Mouse (Mus musculus) liver, embryonic 12.5 days (tissue): Measurements from ENCODE around the gene Edc4. TPM values are rescaled to one million over a fixed set of nuclear protein-coding genes. Genes with fewer than 3 reads are reported as not detected.
A peak's percentile ranks its signal among the peaks of the same experiment; 100 is the strongest.

ENCODE experiments used
- ATAC-seq: fragments of 200-750 bp; cut with Nextera tagmentation; 2 replicates; pipeline ENCODE4 v1.8.0; 2017; ENCODE audit warnings: moderate number of reproducible peaks, mild to moderate bottlenecking, moderate library complexity
- H3K27ac ChIP-seq: fragments of 300-500 bp; sonication (generic); 2 replicates; pipeline ENCODE4 v1.5.1; 2016; ENCODE audit warnings: mild to moderate bottlenecking
- H3K27me3 ChIP-seq: fragments of 300-500 bp; sonication (generic); replicated peaks from 2 replicates; pipeline ENCODE4 v1.6.1; 2016; ENCODE audit warnings: mild to moderate bottlenecking, moderate library complexity
- H3K36me3 ChIP-seq: fragments of 300-500 bp; sonication (generic); 2 replicates; pipeline ENCODE4 v1.6.1; 2016; ENCODE audit warnings: mild to moderate bottlenecking, moderate library complexity
- H3K4me1 ChIP-seq: fragments of 300-500 bp; sonication (generic); 2 replicates; pipeline ENCODE4 v1.6.1; 2016
- H3K4me2 ChIP-seq: fragments of 300-500 bp; sonication (generic); 2 replicates; pipeline ENCODE4 v1.6.1; 2016; ENCODE audit warnings: mild to moderate bottlenecking, moderate library complexity
- H3K4me3 ChIP-seq: fragments of 300-500 bp; sonication (generic); 2 replicates; pipeline ENCODE4 v1.5.1; 2016; ENCODE audit warnings: mild to moderate bottlenecking, moderate library complexity
- H3K9ac ChIP-seq: fragments of 300-500 bp; sonication (generic); 2 replicates; pipeline ENCODE4 v1.6.1; 2016; ENCODE audit warnings: mild to moderate bottlenecking, moderate library complexity
- H3K9me3 ChIP-seq: fragments of 300-500 bp; sonication (generic); replicated peaks from 2 replicates; pipeline ENCODE4 v1.6.1; 2016; ENCODE audit warnings: mild to moderate bottlenecking, moderate library complexity
- WGBS: fragments of 180-500 bp; shearing (Covaris S2); methylation state at CpG from one replicate; pipeline ENCODE4 v1.1.7; 2016; ENCODE audit not compliant: insufficient replicate concordance; 5-methylcytosine and 5-hydroxymethylcytosine counted together
- polyA plus RNA-seq: library from polyadenylated mRNA; unstranded; fragments of >200 nt; fragmentation: Nextera tagmentation; extraction: Ambion mirVana; gene quantifications from 2 replicates; pipeline ENCODE4 v1.2.1, GENCODE M21; 2016

Edc4 gene
- polyA plus RNA-seq, 1 experiment from 2014 or later, result 30.1 TPM

DNA sequence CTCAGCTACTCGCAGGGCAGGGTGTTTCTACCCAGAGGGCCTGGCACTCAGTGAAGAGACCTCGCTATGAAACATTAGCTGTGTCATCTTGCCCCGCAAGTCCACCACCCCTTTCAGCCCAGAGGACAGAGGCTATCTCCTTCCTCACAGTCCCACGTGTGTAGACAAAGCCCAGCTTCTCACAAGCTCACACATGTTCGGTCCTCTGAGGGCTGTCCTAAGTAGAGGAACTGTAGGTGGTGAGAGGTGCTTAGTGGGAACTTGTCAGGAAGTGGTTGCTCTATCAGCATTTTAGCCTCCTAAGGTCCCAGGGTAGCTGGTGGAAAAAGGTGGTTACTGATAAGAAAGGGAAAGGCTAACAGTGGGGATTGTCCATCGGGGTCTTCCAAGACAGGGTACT lies 54.4 kb downstream of the Edc4 start:
- Histone ChIP-seq H3K27me3 (no peaks in the 10 kb centered on the region), H3K27ac (peak overlapping the region; percentile 84), H3K4me2 (peak overlapping the region; percentile 96)

GRCm38 (mm10) chr8:105935863-105936603 lies 55.4 kb downstream of the Edc4 start:
- 14% methylated on average over 7 of the region's 7 CpGs for WGBS
- peak overlapping the region; percentile 84 for H3K4me3 ChIP-seq
- H3K36me3 ChIP-seq, result peaks cover 37% of the 10 kb centered on the region
- H3K9me3 ChIP-seq, result no peaks in the 10 kb centered on the region
- H3K9ac ChIP-seq, result peak overlapping the region; percentile 82
- 0 out of 2 replicates have a peak, but pooled peaks have one; percentile 5 for ATAC-seq
- peak overlapping the region; percentile 84 for H3K27ac ChIP-seq
- H3K4me2 ChIP-seq, result peak overlapping the region; percentile 96
- peaks cover 41% of the 10 kb centered on the region for H3K4me1 ChIP-seq
- H3K27me3 ChIP-seq, result no peaks in the 10 kb centered on the region

More for the DNA sequence above, 54.4 kb downstream of the Edc4 start:
- ATAC-seq, result 0 out of 2 replicates have a peak, but pooled peaks have one; percentile 9
- Histone ChIP-seq H3K4me1 (peaks cover 45% of the 10 kb centered on the region), H3K9me3 (no peaks in the 10 kb centered on the region), H3K9ac (peak overlapping the region; percentile 82), H3K36me3 (peaks cover 35% of the 10 kb centered on the region), H3K4me3 (peak overlapping the region; percentile 19; the same call in 1 of the 2 replicates)
- WGBS, result 16% methylated on average over 6 of the region's 6 CpGs

- ATAC-seq, result peak; percentile 83
- H3K4me2 ChIP-seq, result peak overlapping the region; percentile 96
- H3K9me3 ChIP-seq, result no peaks in the 10 kb centered on the region
- H3K27ac ChIP-seq, result peak overlapping the region; percentile 84
- H3K4me3 ChIP-seq, result peak overlapping the region; percentile 84
- peak overlapping the region; percentile 82 for H3K9ac ChIP-seq
- peaks cover 40% of the 10 kb centered on the region for H3K4me1 ChIP-seq
- H3K27me3 ChIP-seq, result no peaks in the 10 kb centered on the region
- peaks cover 37% of the 10 kb centered on the region for H3K36me3 ChIP-seq
- WGBS, result under 1% methylated on average over 30 of the region's 30 CpGs
Measured at GRCm38 (mm10) chr8:105936866-105937475, 56.3 kb downstream of the Edc4 start.

- H3K4me3 ChIP-seq, result peak overlapping the region; percentile 84
- H3K27ac ChIP-seq, result peak overlapping the region; percentile 84
- WGBS, result under 1% methylated on average over 33 of the region's 33 CpGs
- ATAC-seq, result peak; percentile 16; the same call in 1 of the 2 replicates
- H3K36me3 ChIP-seq, result peaks cover 37% of the 10 kb centered on the region
- no peaks in the 10 kb centered on the region for H3K9me3 ChIP-seq
- no peaks in the 10 kb centered on the region for H3K27me3 ChIP-seq
- peaks cover 42% of the 10 kb centered on the region for H3K4me1 ChIP-seq
- peak overlapping the region; percentile 96 for H3K4me2 ChIP-seq
- peak overlapping the region; percentile 82 for H3K9ac ChIP-seq
Measured at GRCm38 (mm10) chr8:105937496-105938305, 57.0 kb downstream of the Edc4 start.

DNA sequence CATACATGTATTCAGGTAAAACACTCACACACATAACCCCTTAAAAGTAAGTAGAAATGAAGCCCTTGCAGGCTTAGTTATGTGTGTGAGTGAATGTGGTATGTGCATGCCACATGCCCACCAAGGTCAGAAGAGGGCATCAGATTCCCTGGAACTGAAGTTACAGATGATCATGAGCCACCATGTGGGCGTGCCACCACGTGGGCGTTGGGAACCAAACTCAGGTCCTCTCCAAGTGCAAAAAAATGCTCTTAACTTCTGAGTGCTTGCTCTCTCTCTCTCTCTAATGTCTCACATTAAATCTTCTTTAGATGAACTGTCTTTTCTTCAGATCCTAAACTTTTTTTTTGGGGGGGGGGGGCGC lies 57.6 kb downstream of the Edc4 start, which contains the start of gene Psmb10:
TSS of gene Psmb10 (minus strand) at position 139 of the 364 bp plus-strand sequence.
- Histone ChIP-seq H3K27ac (peak within 1 kb of the TSS; percentile 84), H3K9me3 (no peaks in the 10 kb centered on the region), H3K4me2 (peak within 1 kb of the TSS; percentile 96), H3K36me3 (peaks cover 43% of the 10 kb centered on the region), H3K27me3 (no peaks in the 10 kb centered on the region), H3K4me3 (peak within 1 kb of the TSS; percentile 84), H3K4me1 (peaks cover 48% of the 10 kb centered on the region), H3K9ac (peak within 1 kb of the TSS; percentile 82)
- no peak for ATAC-seq
- 11% methylated on average over 4 of the region's 4 CpGs for WGBS

DNA sequence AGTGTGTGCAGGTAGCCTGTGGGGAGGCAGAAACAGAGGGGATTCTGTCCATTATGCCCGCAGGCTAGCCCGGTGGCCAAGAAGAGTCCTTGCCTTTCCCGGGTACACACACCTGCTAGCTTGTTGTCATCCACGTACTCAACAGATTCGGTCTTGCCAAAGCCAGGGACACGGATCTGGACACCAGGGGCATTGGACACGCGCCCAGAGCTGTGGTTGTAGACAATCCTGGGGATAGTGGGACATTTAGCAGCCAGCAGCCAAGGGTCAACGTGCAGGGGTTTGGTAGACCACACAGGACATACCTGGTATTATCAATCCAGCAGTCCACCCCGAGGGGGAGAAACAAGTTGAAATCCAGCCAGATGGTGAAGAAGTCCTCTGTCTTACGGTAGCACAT lies 61.3 kb downstream of the Edc4 start:
- Histone ChIP-seq H3K4me3 (peak overlapping the region; percentile 30), H3K27me3 (no peaks in the 10 kb centered on the region), H3K9ac (peak overlapping the region; percentile 4; the same call in 1 of the 2 replicates), H3K36me3 (peaks cover 74% of the 10 kb centered on the region), H3K4me1 (peaks cover 35% of the 10 kb centered on the region), H3K4me2 (peak overlapping the region; percentile 33), H3K9me3 (no peaks in the 10 kb centered on the region), H3K27ac (peak overlapping the region; percentile 42; the same call in 1 of the 2 replicates)
- WGBS, result 73% methylated on average over 11 of the region's 11 CpGs
- ATAC-seq, result no peak

DNA sequence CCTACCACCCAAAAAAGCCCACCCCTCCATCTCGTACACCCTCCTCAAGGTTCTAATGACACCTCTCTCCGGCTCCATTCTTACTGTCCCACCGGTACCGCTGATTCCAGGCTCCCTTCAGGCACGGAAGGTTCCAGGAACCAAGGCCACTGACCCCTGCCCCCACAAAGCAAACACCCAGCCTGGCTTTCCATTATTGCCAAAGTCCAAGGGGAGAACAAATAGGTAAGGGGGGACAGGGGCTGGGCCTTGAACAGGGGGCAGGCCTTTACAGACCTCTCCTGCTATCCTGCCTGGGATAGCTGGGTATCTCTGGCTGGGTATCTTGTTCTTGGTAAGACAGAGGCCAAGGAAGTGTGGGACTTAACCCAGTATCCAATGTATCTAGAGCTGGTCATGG lies 61.9 kb downstream of the Edc4 start:
- peak overlapping the region; percentile 4; the same call in 1 of the 2 replicates for H3K9ac ChIP-seq
- WGBS, result 89% methylated on average over 5 of the region's 5 CpGs
- H3K4me2 ChIP-seq, result peak overlapping the region; percentile 26

DNA sequence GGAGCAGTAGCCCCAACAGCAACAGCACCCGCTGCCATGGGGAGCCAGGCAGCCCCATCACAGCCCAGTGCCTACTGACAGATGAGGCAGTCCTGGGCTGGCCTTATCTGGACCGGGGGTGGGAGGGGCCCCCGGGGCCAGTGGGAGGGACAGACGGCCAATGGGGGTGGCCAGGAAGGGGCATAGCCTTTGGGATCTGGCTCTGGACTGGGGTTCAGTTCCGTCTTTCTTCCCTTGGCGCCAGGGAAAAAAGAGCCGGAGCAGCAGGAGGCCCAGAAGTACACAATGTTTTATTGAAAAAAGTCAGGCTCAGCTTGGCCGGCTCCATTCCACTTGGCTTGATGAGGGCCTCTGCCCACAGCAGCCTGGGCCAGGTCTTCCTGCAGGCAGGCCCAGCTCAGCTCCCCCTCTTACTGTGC lies 62.6 kb downstream of the Edc4 start, which contains the start of gene Lcat:
TSS of gene Lcat (minus strand) at position 62 of the 419 bp plus-strand sequence.
- Histone ChIP-seq H3K27ac (peak within 1 kb of the TSS; percentile 42; the same call in 1 of the 2 replicates), H3K4me1 (peaks cover 29% of the 10 kb centered on the region), H3K9ac (peak within 1 kb of the TSS; percentile 4; the same call in 1 of the 2 replicates), H3K27me3 (no peaks in the 10 kb centered on the region), H3K36me3 (peaks cover 87% of the 10 kb centered on the region), H3K4me3 (peak within 1 kb of the TSS; percentile 30), H3K9me3 (no peaks in the 10 kb centered on the region), H3K4me2 (peak within 1 kb of the TSS; percentile 33)
- 57% methylated on average over 7 of the region's 8 CpGs for WGBS
- peak; percentile 64 for ATAC-seq

More for the DNA sequence above, 61.9 kb downstream of the Edc4 start:
- H3K4me3 ChIP-seq, result peak overlapping the region; percentile 30
- H3K4me1 ChIP-seq, result peaks cover 35% of the 10 kb centered on the region
- ATAC-seq, result peak; percentile 36
- peak overlapping the region; percentile 42; the same call in 1 of the 2 replicates for H3K27ac ChIP-seq
- H3K9me3 ChIP-seq, result no peaks in the 10 kb centered on the region
- H3K36me3 ChIP-seq, result peaks cover 80% of the 10 kb centered on the region
- no peaks in the 10 kb centered on the region for H3K27me3 ChIP-seq

Other genes with a start within 250 kb of the Edc4 start
- gene Ctcf, start 244.3 kb upstream of the Edc4 start, polyA plus RNA-seq, result 89.0 and 93.5 TPM in 2 replicates
- 0.22 TPM in 1 of 2 replicates, not detected in the other for gene Agrp, start 243.5 kb upstream of the Edc4 start, polyA plus RNA-seq
- gene Carmil2, start 194.6 kb upstream of the Edc4 start, polyA plus RNA-seq, result 0.86 TPM in 2 replicates
- gene Acd, start 179.8 kb upstream of the Edc4 start, polyA plus RNA-seq, result 32.3 and 34.1 TPM in 2 replicates
- gene Pard6a, start 179.7 kb upstream of the Edc4 start, polyA plus RNA-seq, result 9.2 and 10.8 TPM in 2 replicates
- gene 4933405L10Rik, start 173.2 kb upstream of the Edc4 start, polyA plus RNA-seq, result 0.23 TPM in 1 of 2 replicates, not detected in the other
- gene Enkd1, start 172.7 kb upstream of the Edc4 start, polyA plus RNA-seq, result 11.2 and 12.4 TPM in 2 replicates
- 4.5 and 5.1 TPM in 2 replicates for gene Gfod2, start 122.2 kb upstream of the Edc4 start, polyA plus RNA-seq
- gene Ranbp10, start 53.5 kb upstream of the Edc4 start, polyA plus RNA-seq, result 37.7 and 37.8 TPM in 2 replicates
- 0.12 and 0.19 TPM in 2 replicates for gene Tsnaxip1, start 53.1 kb upstream of the Edc4 start, polyA plus RNA-seq
- 29.0 and 29.2 TPM in 2 replicates for gene Cenpt, start 27.6 kb upstream of the Edc4 start, polyA plus RNA-seq
- gene Thap11, start 25.7 kb upstream of the Edc4 start, polyA plus RNA-seq, result 53.0 and 53.2 TPM in 2 replicates
- gene Nutf2, start 20.3 kb upstream of the Edc4 start, polyA plus RNA-seq, result 180 and 183 TPM in 2 replicates
- gene Nrn1l, start 12.7 kb downstream of the Edc4 start, polyA plus RNA-seq, result 0.29 TPM in 1 of 2 replicates, not detected in the other
- 13.1 and 14.3 TPM in 2 replicates for gene Pskh1, start 19.6 kb downstream of the Edc4 start, polyA plus RNA-seq
- gene Ctrl, start 53.0 kb downstream of the Edc4 start, polyA plus RNA-seq, result 0.94 and 1.0 TPM in 2 replicates
- gene Psmb10, start 57.6 kb downstream of the Edc4 start, polyA plus RNA-seq, result 77.2 and 84.6 TPM in 2 replicates
- gene Lcat, start 62.5 kb downstream of the Edc4 start, polyA plus RNA-seq, result 26.3 and 29.2 TPM in 2 replicates
- 18.2 and 18.6 TPM in 2 replicates for gene Slc12a4, start 85.2 kb downstream of the Edc4 start, polyA plus RNA-seq
- gene Dpep3, start 98.5 kb downstream of the Edc4 start, polyA plus RNA-seq, result not detected in 2 replicates
- 16.0 and 16.5 TPM in 2 replicates for gene Dus2, start 110.5 kb downstream of the Edc4 start, polyA plus RNA-seq
- not detected in 2 replicates for gene Dpep2nb, start 125.1 kb downstream of the Edc4 start, polyA plus RNA-seq
- 14.7 TPM in 2 replicates for gene Ddx28, start 131.0 kb downstream of the Edc4 start, polyA plus RNA-seq
- gene Nfatc3, start 178.0 kb downstream of the Edc4 start, polyA plus RNA-seq, result 5.0 and 5.8 TPM in 2 replicates